Mouse (Mus musculus): ENCODE results near the gene Fsip1. TPM values are rescaled to one million over a fixed set of nuclear protein-coding genes. Genes with fewer than 3 reads are reported as not detected.
A peak's percentile ranks its signal among the peaks of the same experiment; 100 is the strongest.

The Fsip1 gene
- polyA plus RNA-seq, 1 experiment from 2014 or later: 2.3 TPM

DNA sequence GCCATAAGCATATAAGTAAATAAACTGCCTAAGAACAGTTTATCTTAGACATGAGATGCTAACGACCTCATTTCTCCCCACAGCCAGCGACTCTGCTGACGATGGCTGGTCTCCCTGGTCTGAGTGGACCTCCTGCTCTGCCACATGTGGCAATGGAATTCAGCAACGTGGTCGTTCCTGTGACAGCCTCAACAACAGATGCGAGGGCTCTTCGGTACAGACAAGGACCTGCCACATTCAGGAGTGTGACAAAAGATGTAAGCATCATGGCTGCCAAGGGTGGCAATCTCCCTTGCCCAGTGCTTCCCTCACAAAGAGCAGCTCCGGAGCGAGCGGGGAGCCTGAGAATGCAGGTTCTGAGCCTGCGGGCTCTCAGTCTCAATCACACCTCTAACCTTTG, 139.4 kb downstream of the Fsip1 start:
- H3K4me2 ChIP-seq (replicated peaks; ENCODE audit: low read depth, low read length): no peak overlapping the region
- no peak overlapping the region for H3K27ac ChIP-seq (ENCODE audit: low read length)
- peaks cover 47% of the 10 kb centered on the region for H3K36me3 ChIP-seq (ENCODE audit: insufficient read depth, low read length)

DNA sequence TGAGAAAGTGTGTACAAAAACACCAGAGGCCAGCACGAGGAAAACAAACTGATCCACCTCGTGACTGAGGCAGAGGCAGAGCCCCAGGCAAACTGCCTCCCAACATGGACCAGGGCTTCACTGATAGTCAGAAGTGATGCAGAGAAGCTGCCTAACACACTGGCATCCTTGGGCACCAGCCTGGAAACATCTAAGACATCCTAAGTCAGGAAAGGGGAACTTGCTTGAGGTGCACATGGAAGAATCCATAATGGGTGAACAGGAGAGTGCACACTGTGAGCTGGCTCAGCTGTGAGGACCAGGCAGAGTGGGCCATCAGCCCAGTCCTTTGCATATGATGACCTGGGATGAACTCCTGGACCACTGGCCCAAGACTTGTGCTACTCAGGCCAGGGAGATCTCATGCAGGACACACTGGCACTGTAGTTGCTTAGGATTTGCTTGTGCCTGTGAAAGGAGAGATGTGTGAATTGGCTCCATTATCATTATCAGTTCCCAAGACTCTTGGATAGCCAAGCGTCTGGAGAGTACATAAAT, 139.9 kb downstream of the Fsip1 start:
- H3K4me3 ChIP-seq (ENCODE audit: low read depth, low read length): no peak overlapping the region
- ATAC-seq: no peak
- H3K27ac ChIP-seq (ENCODE audit: low read length): no peak overlapping the region
- no peak overlapping the region for H3K9ac ChIP-seq (replicated peaks; ENCODE audit: low read depth)
- H3K4me2 ChIP-seq (replicated peaks; ENCODE audit: low read depth, low read length): no peak overlapping the region
- H3K4me1 ChIP-seq (ENCODE audit: insufficient read depth, low read depth, low read length): no peaks in the 10 kb centered on the region; the same call in 1 of the 2 replicates
- peaks cover 44% of the 10 kb centered on the region for H3K36me3 ChIP-seq (ENCODE audit: insufficient read depth, low read length)
- no peaks in the 10 kb centered on the region for H3K9me3 ChIP-seq (ENCODE audit: low read length)
- 54% methylated on average over 3 of the region's 3 CpGs for WGBS
- TF ChIP-seq CTCF (IDR thresholded peaks at IDR 0.05) (no peak), EP300 (IDR thresholded peaks at IDR 0.05) (no peak)
- H3K27me3 ChIP-seq (replicated peaks; ENCODE audit: insufficient read depth, low read length): no peaks in the 10 kb centered on the region
- DNase-seq (ENCODE audit: low spot score): no peak

More for the DNA sequence above, 139.4 kb downstream of the Fsip1 start:
- ATAC-seq (no peak), DNase-seq (ENCODE audit: low spot score) (no peak)
- Histone ChIP-seq H3K9ac (replicated peaks; ENCODE audit: low read depth) (no peak overlapping the region), H3K27me3 (replicated peaks; ENCODE audit: insufficient read depth, low read length) (no peaks in the 10 kb centered on the region), H3K9me3 (ENCODE audit: low read length) (no peaks in the 10 kb centered on the region), H3K4me3 (ENCODE audit: low read depth, low read length) (no peak overlapping the region), H3K4me1 (ENCODE audit: insufficient read depth, low read depth, low read length) (no peaks in the 10 kb centered on the region; the same call in 1 of the 2 replicates)
- TF ChIP-seq CTCF (IDR thresholded peaks at IDR 0.05) (no peak), EP300 (IDR thresholded peaks at IDR 0.05) (no peak)
- 48% methylated on average over 11 of the region's 11 CpGs for WGBS

DNA sequence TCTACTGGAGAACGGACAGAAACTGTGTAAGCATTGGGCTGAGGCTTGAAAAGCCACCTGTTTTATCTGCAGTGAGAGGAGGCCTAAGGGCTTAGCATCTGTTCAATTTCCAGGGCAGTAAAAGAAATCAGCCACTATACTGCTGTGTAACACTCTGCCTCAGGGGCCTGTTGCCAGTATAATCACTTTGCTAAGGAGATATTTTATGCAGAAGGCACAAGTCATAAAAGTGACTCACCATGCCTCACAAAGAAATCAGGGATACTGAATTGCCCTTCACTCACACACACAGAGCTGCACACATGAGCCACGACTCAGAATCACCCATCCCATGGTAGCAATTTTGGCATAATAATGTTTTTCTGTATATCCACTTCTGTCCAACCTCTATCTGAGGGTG, 140.6 kb downstream of the Fsip1 start:
- no peak overlapping the region for H3K27ac ChIP-seq (ENCODE audit: low read length)
- TF ChIP-seq EP300 (IDR thresholded peaks at IDR 0.05) (no peak), CTCF (IDR thresholded peaks at IDR 0.05) (no peak)
- DNase-seq (ENCODE audit: low spot score) (no peak), ATAC-seq (no peak)
- H3K9me3 ChIP-seq (ENCODE audit: low read length): no peaks in the 10 kb centered on the region
- H3K4me1 ChIP-seq (ENCODE audit: insufficient read depth, low read depth, low read length): no peaks in the 10 kb centered on the region; the same call in 1 of the 2 replicates
- no peaks in the 10 kb centered on the region for H3K27me3 ChIP-seq (replicated peaks; ENCODE audit: insufficient read depth, low read length)
- 55% methylated on average over 2 of the region's 2 CpGs for WGBS
- no peak overlapping the region for H3K9ac ChIP-seq (replicated peaks; ENCODE audit: low read depth)
- H3K4me3 ChIP-seq (ENCODE audit: low read depth, low read length): no peak overlapping the region
- no peak overlapping the region for H3K4me2 ChIP-seq (replicated peaks; ENCODE audit: low read depth, low read length)
- peaks cover 38% of the 10 kb centered on the region for H3K36me3 ChIP-seq (ENCODE audit: insufficient read depth, low read length)

DNA sequence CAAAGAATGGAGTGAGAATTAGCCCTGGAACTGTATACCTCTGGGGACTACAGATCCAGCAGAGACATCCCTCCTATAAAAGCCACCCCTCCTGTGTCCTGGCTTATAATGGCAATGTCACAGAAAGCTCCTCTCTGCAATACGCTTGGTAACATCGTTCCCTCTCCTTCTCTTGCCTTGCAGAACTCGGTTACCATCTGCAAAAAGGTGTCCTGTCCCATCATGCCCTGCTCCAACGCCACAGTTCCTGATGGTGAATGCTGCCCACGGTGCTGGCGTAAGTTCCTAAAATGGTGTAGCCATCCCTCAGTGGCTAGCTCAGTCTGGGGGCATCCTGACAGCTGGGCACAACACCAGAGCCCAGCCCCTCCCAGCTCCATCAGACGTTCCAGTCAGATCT, 141.1 kb downstream of the Fsip1 start:
- H3K9ac ChIP-seq (replicated peaks; ENCODE audit: low read depth): no peak overlapping the region
- no peak for DNase-seq (ENCODE audit: low spot score)
- peak overlapping the region; percentile 12; the same call in 1 of the 2 replicates for H3K4me2 ChIP-seq (replicated peaks; ENCODE audit: low read depth, low read length)
- ATAC-seq: no peak
- no peaks in the 10 kb centered on the region; the same call in 1 of the 2 replicates for H3K4me1 ChIP-seq (ENCODE audit: insufficient read depth, low read depth, low read length)
- no peak for TF ChIP-seq EP300 (IDR thresholded peaks at IDR 0.05)
- TF ChIP-seq CTCF (IDR thresholded peaks at IDR 0.05): no peak
- H3K36me3 ChIP-seq (ENCODE audit: insufficient read depth, low read length): peaks cover 33% of the 10 kb centered on the region
- no peak overlapping the region for H3K4me3 ChIP-seq (ENCODE audit: low read depth, low read length)
- H3K9me3 ChIP-seq (ENCODE audit: low read length): no peaks in the 10 kb centered on the region
- WGBS: 66% methylated on average over 7 of the region's 7 CpGs
- no peaks in the 10 kb centered on the region for H3K27me3 ChIP-seq (replicated peaks; ENCODE audit: insufficient read depth, low read length)
- no peak overlapping the region for H3K27ac ChIP-seq (ENCODE audit: low read length)

DNA sequence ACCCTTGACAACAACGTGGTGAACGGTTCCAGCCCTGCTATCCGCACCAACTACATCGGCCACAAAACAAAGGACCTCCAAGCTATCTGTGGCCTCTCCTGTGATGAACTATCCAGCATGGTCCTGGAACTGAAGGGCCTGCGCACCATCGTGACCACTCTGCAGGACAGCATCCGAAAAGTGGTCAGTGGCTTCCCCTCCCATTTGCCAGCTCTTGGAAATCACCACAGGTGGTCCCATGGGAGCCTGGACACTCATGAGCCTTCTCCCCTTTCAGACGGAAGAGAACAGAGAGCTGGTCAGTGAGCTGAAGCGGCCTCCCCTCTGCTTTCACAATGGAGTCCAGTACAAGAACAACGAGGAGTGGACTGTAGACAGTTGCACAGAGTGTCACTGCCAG, 142.1 kb downstream of the Fsip1 start:
- Histone ChIP-seq H3K36me3 (ENCODE audit: insufficient read depth, low read length) (peaks cover 23% of the 10 kb centered on the region), H3K4me2 (replicated peaks; ENCODE audit: low read depth, low read length) (peak overlapping the region; percentile 81), H3K4me3 (ENCODE audit: low read depth, low read length) (peak overlapping the region; percentile 68), H3K4me1 (ENCODE audit: insufficient read depth, low read depth, low read length) (peaks cover 4% of the 10 kb centered on the region), H3K27ac (ENCODE audit: low read length) (no peak overlapping the region), H3K9me3 (ENCODE audit: low read length) (no peaks in the 10 kb centered on the region), H3K27me3 (replicated peaks; ENCODE audit: insufficient read depth, low read length) (no peaks in the 10 kb centered on the region), H3K9ac (replicated peaks; ENCODE audit: low read depth) (0 out of 2 replicates have a peak overlapping the region, but pooled peaks have one; percentile 73)
- 55% methylated on average over 10 of the region's 10 CpGs for WGBS
- no peak for TF ChIP-seq EP300 (IDR thresholded peaks at IDR 0.05)
- no peak for TF ChIP-seq CTCF (IDR thresholded peaks at IDR 0.05)
- DNase-seq (ENCODE audit: low spot score): no peak
- no peak for ATAC-seq

DNA sequence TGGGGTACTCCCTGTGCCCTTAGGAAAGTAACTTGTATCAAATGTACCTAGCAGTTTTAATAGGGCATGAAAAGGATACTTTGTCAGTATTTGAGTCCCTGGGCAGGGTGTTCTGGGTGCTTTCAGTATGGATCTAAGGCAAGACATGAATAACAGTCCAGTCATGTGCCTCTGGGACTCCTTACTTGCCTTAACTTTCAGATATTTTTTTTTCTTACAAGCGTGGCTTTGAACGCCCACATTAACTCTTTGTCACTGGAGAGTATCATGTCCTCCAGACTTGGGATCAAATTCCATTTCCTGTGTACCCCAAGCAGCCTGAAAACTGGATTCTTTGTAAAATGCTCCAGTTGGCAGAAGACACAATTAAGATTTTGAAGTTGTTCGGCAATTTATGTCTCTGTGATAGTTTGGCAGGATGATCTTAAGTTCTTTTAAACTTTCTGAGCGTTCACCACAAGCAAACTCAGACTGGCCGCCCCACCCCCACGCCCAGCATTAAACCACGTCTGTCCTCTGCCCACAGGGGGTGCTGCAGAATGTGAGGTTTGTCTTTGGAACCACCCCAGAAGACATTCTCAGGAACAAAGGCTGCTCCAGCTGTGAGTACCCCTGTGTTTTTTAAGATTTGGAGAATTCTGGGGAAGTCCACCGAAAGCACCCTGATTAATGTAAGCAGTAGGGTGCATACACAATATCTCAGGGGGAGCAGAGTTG, 142.8 kb downstream of the Fsip1 start:
- no peaks in the 10 kb centered on the region for H3K27me3 ChIP-seq (replicated peaks; ENCODE audit: insufficient read depth, low read length)
- ATAC-seq (no peak), DNase-seq (ENCODE audit: low spot score) (peak; percentile 72)
- H3K9ac ChIP-seq (replicated peaks; ENCODE audit: low read depth): peak overlapping the region; percentile 73
- no peak overlapping the region for H3K27ac ChIP-seq (ENCODE audit: low read length)
- peaks cover 7% of the 10 kb centered on the region for H3K4me1 ChIP-seq (ENCODE audit: insufficient read depth, low read depth, low read length)
- peaks cover 18% of the 10 kb centered on the region for H3K36me3 ChIP-seq (ENCODE audit: insufficient read depth, low read length)
- H3K4me3 ChIP-seq (ENCODE audit: low read depth, low read length): peak overlapping the region; percentile 68
- 13% methylated on average over 8 of the region's 8 CpGs for WGBS
- peak overlapping the region; percentile 81 for H3K4me2 ChIP-seq (replicated peaks; ENCODE audit: low read depth, low read length)
- H3K9me3 ChIP-seq (ENCODE audit: low read length): no peaks in the 10 kb centered on the region
- TF ChIP-seq CTCF (IDR thresholded peaks at IDR 0.05) (peak; percentile 73), EP300 (IDR thresholded peaks at IDR 0.05) (no peak)
